Mouse (Mus musculus) small intestine, adult 2 months (tissue): ENCODE data around the gene Tle3.

Experiments
- CTCF ChIP-seq: fragments of 200-500 bp; IDR thresholded peaks from 2 replicates; pipeline ENCODE4 v1.5.1; 2012; ENCODE audit warnings: low read depth, mild to moderate bottlenecking, control low read depth, inconsistent platforms, low read length, moderate library complexity, mixed read lengths; ENCODE audit not compliant: insufficient replicate concordance, insufficient read length; ENCODE audit errors: extremely low read depth
- POLR2A ChIP-seq: fragments of 200-500 bp; IDR thresholded peaks from 2 replicates; pipeline ENCODE4 v1.6.1; 2012; ENCODE audit warnings: low read depth, mild to moderate bottlenecking, control low read depth, inconsistent platforms, low read length, moderate library complexity

DNA sequence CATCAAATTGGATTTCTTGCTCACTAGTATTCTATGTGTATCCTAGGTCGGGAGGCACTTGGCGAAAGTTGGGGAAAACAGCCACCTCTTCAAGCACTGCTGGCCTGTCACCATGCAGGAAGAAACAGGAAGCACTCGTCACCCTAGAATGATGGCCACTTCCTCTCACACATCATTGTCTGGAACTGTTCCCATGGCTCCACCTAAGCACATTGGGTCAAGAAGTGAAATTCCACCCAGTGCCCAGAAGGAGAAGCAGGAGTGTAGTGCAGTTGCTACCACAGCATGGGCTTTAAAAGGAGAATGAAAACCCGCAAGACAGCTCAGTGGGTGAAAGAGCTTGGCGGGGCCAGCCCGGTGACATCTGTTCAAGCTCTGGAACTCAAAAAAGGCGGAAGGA, 22.5 kb upstream of the Tle3 start:
- no peak for TF ChIP-seq CTCF
- TF ChIP-seq POLR2A = no peak
